8 mouse cellular contexts compared by ENCODE assay signal in genomic region chr1:62696983-62697341, GRCm38 (mm10). TPM values are rescaled to one million over a fixed set of nuclear protein-coding genes. Genes with fewer than 3 reads are reported as not detected.
A peak's percentile ranks its signal among the peaks of the same experiment; 100 is the strongest.
DNase-seq lines count a peak whose midpoint lies in the region; ATAC-seq and TF ChIP-seq lines count a peak whose summit lies in the region.

No protein-coding gene starts in this region.

- H3K4me2 ChIP-seq in heart, postnatal 0 days (ENCODE audit: low read depth, low read length) = peak overlapping the region; percentile 21; the same call in 1 of the 2 replicates
- peak overlapping the region; percentile 24; the same call in 1 of the 2 replicates for H3K4me2 ChIP-seq in limb, embryonic 14.5 days (replicated peaks; ENCODE audit: low read depth, low read length, severe bottlenecking)

- H3K9me3 ChIP-seq in heart, embryonic 10.5 days = no peaks in the 10 kb centered on the region
- H3K9me3 ChIP-seq in heart, postnatal 0 days (replicated peaks; ENCODE audit: control insufficient read depth, low read length) = no peaks in the 10 kb centered on the region
- H3K9me3 ChIP-seq in limb, embryonic 14.5 days (ENCODE audit: control insufficient read depth, low read length) = no peaks in the 10 kb centered on the region

- 0 out of 2 replicates have a peak, but pooled peaks cover 4% of the 10 kb centered on the region for H3K4me1 ChIP-seq in heart, embryonic 10.5 days
- H3K4me1 ChIP-seq in heart, postnatal 0 days (ENCODE audit: control insufficient read depth, insufficient read depth) = 0 out of 2 replicates have a peak, but pooled peaks cover 2% of the 10 kb centered on the region
- H3K4me1 ChIP-seq in limb, embryonic 14.5 days (ENCODE audit: control insufficient read depth, insufficient read depth, low read length) = peaks cover 26% of the 10 kb centered on the region

- no peak overlapping the region for H3K27ac ChIP-seq in heart, embryonic 10.5 days
- H3K27ac ChIP-seq in heart, postnatal 0 days (ENCODE audit: low read depth) = no peak overlapping the region
- H3K27ac ChIP-seq in limb, embryonic 14.5 days (replicated peaks; ENCODE audit: low read depth, low read length) = no peak overlapping the region

- 16% methylated on average over 9 of the region's 9 CpGs for WGBS in heart, embryonic 10.5 days
- WGBS in heart, postnatal 0 days = 14% methylated on average over 9 of the region's 9 CpGs
- WGBS in limb, embryonic 14.5 days = 13% methylated on average over 9 of the region's 9 CpGs

- H3K9ac ChIP-seq in heart, postnatal 0 days (replicated peaks; ENCODE audit: low read depth, low read length) = no peak overlapping the region
- H3K9ac ChIP-seq in limb, embryonic 14.5 days (ENCODE audit: low read depth, low read length, severe bottlenecking) = no peak overlapping the region

- no peak for TF ChIP-seq EP300 in heart, postnatal 0 days (IDR thresholded peaks at IDR 0.05; ENCODE audit: low read depth)

- H3K27me3 ChIP-seq in heart, embryonic 10.5 days (ENCODE audit: insufficient read depth, poor library complexity, severe bottlenecking) = peaks cover 13% of the 10 kb centered on the region; the same call in 1 of the 2 replicates
- peaks cover 6% of the 10 kb centered on the region; the same call in 1 of the 2 replicates for H3K27me3 ChIP-seq in heart, postnatal 0 days (ENCODE audit: control insufficient read depth, insufficient read depth, low read length)
- 0 out of 2 replicates have a peak, but pooled peaks cover 5% of the 10 kb centered on the region for H3K27me3 ChIP-seq in limb, embryonic 14.5 days (ENCODE audit: control insufficient read depth, insufficient read depth, low read length)

- TF ChIP-seq CTCF in heart, postnatal 0 days (IDR thresholded peaks at IDR 0.05; ENCODE audit: low read depth) = peak; percentile 91

- peak; percentile 90 for DNase-seq in heart, adult 11 months
- DNase-seq in heart, embryonic 10.5 days (ENCODE audit: low spot score) = no peak
- DNase-seq in adipocyte (ENCODE audit: low spot score) = peak; percentile 60
- peak; percentile 84 for DNase-seq in heart, postnatal 0 days (ENCODE audit: low spot score)
- DNase-seq in limb, embryonic 14.5 days (ENCODE audit: low spot score) = peak; percentile 70
- peak; percentile 40 for DNase-seq in neural tube, embryonic 10.5 days (ENCODE audit: extremely low spot score, low spot score)
- no peak for DNase-seq in cerebellum, adult 9-10 months
- no peak for DNase-seq in urinary bladder, adult 18-20 months (ENCODE audit: low spot score in 2 of 2)

- no peak for TF ChIP-seq POLR2A in limb, embryonic 14.5 days (IDR thresholded peaks at IDR 0.05; ENCODE audit: borderline replicate concordance, extremely low read depth, insufficient read depth, insufficient read length)

- ATAC-seq in heart, postnatal 0 days (ENCODE audit: insufficient read depth, low read depth) = no peak
- peak; percentile 48; the same call in 1 of the 2 replicates for ATAC-seq in limb, embryonic 14.5 days (ENCODE audit: low FRiP score, low read depth)

- no peaks in the 10 kb centered on the region for H3K36me3 ChIP-seq in heart, embryonic 10.5 days
- no peaks in the 10 kb centered on the region for H3K36me3 ChIP-seq in heart, postnatal 0 days (replicated peaks; ENCODE audit: control insufficient read depth, insufficient read depth, low read length)
- H3K36me3 ChIP-seq in limb, embryonic 14.5 days (ENCODE audit: control insufficient read depth, insufficient read depth, low read length) = no peaks in the 10 kb centered on the region

- no peak overlapping the region for H3K4me3 ChIP-seq in heart, embryonic 10.5 days
- peak overlapping the region; percentile 9; the same call in 1 of the 2 replicates for H3K4me3 ChIP-seq in heart, postnatal 0 days (ENCODE audit: low read depth, low read length)
- no peak overlapping the region for H3K4me3 ChIP-seq in limb, embryonic 14.5 days (replicated peaks; ENCODE audit: low read length)

RNA-seq across cellular contexts. Expression of gene Nrp2, which starts 6.1 kb away (rescaled TPM):
- polyA plus RNA-seq in heart, embryonic 10.5 days (2016; fragmentation: Nextera tagmentation; extraction: Ambion mirVana) = 7.0 and 18.0 TPM in 2 replicates
- total RNA-seq in heart, postnatal 0 days (2014; rRNA removed; ENCODE audit: low replicate concordance) = 12.8 and 20.2 TPM in 2 replicates
- polyA plus RNA-seq in heart, postnatal 0 days (2015; fragmentation: Nextera tagmentation; extraction: Ambion mirVana) = 5.2 and 5.4 TPM in 2 replicates
- 60.3 and 64.5 TPM in 2 replicates for polyA plus RNA-seq in limb, embryonic 14.5 days (2012; rRNA removed)
- polyA plus RNA-seq in limb, embryonic 14.5 days (2014; fragmentation: Nextera tagmentation; extraction: Ambion mirVana) = 30.4 and 34.2 TPM in 2 replicates

Comparison
In these comparisons a context has a peak if more than half of its experiments do, and no peak if none do; other contexts are left out.
1. DNase-seq: peak in heart, adult 11 months (single experiment), adipocyte (single experiment), heart, postnatal 0 days (single experiment), limb, embryonic 14.5 days (single experiment) and neural tube, embryonic 10.5 days (single experiment); none in heart, embryonic 10.5 days (single experiment), cerebellum, adult 9-10 months (single experiment) and urinary bladder, adult 18-20 months (0 of 2).